Mouse (Mus musculus): ENCODE measurements around the gene Gc. TPM values are rescaled to one million over a fixed set of nuclear protein-coding genes. Genes with fewer than 3 reads are reported as not detected.

Gc gene
- 9.5 TPM for polyA plus RNA-seq (2015; fragmentation: Illumina TruSeq; extraction: RNeasy Lipid Tissue Mini Kit (QIAGEN cat#74804); ENCODE audit: insufficient read depth, low read depth, low replicate concordance)

DNA sequence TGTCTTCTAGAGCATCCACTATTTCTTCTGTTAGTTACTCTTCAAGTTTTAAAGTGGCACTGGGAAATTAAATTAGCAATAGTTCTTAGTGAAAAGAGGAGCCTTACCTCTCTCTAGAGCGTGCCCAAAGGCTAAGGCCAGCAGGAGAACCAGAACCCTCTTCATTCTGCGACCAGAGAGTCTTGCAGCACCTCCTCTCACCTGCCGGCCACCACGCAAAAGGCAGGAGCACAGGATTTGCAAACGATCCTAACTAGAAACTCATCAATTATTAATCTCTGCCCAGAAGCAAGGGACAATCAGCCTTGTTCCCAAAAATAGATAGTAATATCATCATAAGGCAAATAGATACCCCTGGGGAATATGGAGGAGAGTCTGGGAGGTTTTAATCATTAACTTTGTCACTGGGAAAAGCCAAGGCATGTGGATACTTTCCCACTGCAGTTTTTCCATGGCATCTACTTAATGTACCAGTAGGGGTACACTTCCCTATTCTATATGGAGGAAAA, at the start of gene Gc:
TSS of gene Gc (minus strand) at position 345 of the 509 bp plus-strand sequence.

Other genes starting within 250 kb of the Gc start
- not detected for gene Npffr2, start 69.5 kb upstream of the Gc start, polyA plus RNA-seq (2015; fragmentation: Illumina TruSeq; extraction: RNeasy Lipid Tissue Mini Kit (QIAGEN cat#74804); ENCODE audit: insufficient read depth, low read depth, low replicate concordance)

Measured in pancreas, adult 10 weeks (tissue).